Mouse (Mus musculus) erythroblast, adult 5-6 weeks (primary cell): Measurements from ENCODE around the gene Nfia. TPM values are rescaled to one million over a fixed set of nuclear protein-coding genes. Genes with fewer than 3 reads are reported as not detected.

ENCODE experiments used
- ATAC-seq: replicated peaks from 2 replicates; pipeline ENCODE4 v1.8.0; 2016; ENCODE audit warnings: moderate number of reproducible peaks, mild to moderate bottlenecking, moderate TSS enrichment, inconsistent platforms; ENCODE audit not compliant: poor library complexity, low FRiP score, severe bottlenecking
- total RNA-seq, 2 experiments: library from RNA; stranded (forward) in 1 of 2; stranded (reverse) in 1 of 2; fragments of 150-400 nt in 1 of 2; fragments of 200-764, 138-1000 nt in 1 of 2; gene quantifications; 2 replicates each; pipeline versions ENCODE4 v1.2.3 to v1.2.4; 2015 to 2017; ENCODE audit warnings: low replicate concordance in 2 of 2

Nfia gene
- total RNA-seq, 2 experiments from 2014 or later, result 4.7 to 21.3 TPM

DNA sequence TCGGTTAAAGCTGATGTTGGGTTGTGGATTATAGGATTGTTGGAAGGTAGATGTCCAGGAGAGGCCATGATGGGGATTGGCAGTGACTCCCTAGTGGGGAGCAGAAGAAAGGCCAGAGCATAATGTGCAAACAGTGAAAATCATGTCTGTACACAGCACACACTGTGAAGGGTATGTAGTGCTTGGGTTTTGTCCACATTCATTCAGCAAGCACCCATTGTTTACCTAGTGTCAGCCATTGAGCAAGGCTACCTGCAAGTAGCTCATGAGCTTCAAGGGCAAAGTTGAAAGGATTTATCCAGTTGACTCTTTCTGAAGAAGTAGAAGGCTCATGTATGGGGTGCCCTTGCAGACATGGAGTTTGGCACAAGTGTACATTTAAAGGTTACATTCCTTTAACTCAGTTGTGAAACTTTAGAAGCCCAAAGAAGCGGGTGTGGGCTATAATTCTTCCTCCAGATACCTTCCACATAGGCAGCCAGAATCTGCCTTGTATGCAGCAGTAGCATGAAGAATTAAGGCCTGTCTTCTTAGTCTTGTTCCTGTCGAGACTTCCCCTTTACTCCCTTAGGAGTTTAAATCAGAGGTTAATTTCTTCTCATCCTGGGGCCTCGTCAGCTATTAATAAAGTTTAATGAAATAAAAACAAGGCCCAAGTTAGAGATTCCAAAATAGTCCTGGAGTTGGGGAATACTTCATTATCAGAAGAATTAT, 37.2 kb downstream of the Nfia start:
- ATAC-seq, result no peak

DNA sequence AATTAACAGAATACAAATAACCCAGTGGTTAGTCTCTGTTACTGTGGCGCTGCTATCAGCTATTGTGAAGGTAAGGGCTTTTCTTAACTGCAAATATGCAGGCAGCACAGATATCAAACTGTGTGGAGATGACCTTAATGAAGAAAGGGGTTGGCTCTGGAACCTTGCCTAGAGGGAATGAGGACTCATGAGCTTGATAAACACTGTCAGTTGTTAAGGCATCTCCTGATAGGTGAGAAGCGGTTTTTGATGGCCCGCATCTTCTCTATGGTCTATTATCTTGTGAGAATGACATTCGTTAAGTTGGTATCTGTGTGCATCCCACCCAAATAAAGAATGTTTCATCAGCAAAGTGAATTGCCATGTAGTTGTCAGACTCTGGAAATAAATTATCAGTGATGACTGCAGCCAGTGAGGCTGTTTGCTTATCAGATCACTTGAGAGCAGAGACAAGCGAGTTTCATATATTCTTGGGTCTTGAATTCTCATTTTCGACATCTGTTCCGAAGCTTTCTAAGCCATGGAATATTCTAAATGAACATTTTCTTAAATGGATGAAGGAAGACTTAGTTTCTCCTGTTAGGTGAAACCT, 37.9 kb downstream of the Nfia start:
- peak; percentile 34; the same call in 1 of the 2 replicates for ATAC-seq

DNA sequence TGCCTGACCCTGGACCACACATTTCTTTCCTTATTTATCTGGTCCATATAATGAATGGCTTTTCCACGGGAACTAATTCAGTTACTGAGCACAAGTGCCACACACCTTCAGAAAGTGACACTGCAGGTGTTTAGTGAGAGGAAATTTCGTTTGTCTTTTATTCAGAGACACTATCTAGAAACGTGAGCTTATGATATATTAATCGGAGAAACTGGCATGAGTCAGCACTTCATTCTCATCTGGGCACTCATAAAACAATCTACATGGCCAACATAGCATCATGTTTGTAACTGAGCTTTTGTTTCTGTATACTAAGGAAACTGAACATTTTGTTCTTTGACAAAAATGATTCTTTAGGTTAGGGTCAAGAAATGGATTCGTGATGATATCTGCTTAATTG, 40.5 kb downstream of the Nfia start:
- ATAC-seq, result no peak

DNA sequence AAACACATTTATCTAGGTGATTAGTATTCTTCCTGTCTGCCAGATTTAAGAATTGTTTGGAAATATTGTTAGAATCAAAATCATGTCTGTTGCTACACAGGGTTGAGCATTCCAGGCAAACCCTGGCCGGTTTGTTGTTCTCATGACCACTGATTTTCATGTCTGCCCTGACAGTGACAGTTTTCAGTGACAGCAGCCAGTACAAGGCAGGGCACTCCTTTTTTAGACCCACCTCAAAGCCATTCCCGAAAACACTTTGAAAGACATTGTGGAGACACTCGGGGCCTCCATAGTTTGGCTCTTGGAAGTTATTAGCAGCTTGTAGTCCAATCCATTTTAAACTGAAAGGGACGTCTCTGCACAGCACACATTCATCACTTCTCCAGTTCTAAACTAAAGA, 41.5 kb downstream of the Nfia start:
- ATAC-seq, result no peak

DNA sequence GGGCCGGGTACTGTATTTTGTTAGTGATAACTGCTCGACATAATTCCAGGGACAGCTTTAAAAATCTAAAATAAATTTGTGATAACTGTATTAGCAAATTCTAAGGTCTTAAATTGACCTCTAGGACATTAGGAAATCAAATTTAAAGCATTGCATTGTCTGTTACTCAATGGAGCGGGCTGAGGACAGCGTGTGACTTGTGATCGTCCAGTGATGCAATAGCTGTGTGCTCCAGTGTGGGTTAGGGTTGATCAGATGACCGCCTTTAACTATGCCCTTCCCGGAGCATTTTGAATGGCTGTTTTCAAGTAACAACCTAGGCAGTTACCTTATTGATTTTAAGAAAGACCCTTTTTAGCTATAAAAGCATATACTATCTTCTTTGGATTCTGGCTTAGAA, 42.0 kb downstream of the Nfia start:
- ATAC-seq, result no peak

DNA sequence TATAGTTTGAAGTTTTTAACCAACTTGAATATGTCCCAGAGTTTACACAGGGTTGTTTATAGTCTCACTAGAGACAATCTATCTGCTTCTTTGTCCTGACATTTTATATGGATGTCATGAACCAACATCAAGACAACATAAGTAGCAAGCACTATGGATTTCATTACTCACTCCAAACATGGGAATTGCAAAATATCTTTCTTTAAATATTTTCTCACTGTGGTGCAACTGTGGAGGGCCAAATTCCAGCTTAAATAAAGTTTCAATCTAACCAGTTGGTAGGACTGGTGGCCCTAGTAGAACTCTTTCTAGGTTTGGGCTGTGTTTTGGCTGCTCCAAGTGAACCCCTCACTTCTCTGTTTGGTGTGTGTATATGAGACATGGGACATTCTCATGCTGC, 43.5 kb downstream of the Nfia start:
- no peak for ATAC-seq

DNA sequence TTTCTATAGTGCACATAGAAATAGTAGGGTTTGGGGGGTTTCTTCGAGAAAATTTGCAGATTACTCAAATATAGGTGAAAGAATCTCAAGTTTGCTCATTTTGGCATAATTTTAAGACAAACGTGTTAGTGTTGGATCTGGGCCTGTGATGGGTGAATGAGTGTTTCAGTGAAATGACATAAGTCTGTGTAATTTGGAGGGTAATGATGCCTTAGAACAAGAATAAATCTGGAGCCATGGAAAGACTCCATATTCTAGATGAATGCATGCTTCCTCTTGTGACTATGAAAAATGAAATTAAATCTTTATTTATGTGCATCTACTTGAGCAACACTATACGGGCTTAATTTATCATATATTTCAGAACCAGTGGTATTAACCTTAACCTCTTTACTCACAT, 44.2 kb downstream of the Nfia start:
- no peak for ATAC-seq

DNA sequence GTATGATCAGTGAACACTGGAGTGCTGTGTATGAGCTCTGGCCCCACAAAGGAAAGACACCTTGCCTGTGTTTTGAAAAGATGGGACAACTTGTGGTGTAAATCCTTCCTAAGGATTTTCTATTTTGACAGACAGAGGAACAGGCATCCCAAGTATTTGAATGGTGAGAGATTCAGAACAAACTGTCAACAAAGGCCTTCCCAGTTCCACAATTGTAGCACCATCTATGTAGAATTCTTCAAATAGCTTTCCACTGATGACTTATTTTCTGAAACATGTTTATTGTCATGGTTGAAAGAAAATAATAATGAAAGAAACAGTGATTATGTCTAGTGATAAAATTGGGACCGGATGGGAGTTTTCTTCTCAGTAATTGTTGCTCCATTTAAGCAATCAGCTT, 45.2 kb downstream of the Nfia start:
- ATAC-seq, result no peak

DNA sequence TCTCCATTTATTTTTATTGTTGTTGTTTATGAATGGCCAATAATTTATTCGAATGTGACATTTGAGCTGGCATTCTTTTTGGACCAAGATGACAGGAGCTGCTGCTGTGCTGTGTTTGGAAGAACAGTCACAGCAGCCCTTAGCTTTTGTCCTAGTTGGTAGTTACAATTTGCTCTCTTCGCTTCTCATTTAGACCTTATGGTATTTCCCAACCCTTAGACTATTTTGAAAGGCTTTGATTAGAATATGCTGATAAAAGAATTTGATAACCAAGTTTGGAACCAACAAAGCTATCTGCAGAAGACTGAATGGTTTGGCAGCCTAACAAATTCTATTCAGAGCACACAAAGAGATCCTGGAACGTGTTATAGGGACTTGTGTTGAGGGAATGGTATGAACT, 46.0 kb downstream of the Nfia start:
- ATAC-seq, result no peak

DNA sequence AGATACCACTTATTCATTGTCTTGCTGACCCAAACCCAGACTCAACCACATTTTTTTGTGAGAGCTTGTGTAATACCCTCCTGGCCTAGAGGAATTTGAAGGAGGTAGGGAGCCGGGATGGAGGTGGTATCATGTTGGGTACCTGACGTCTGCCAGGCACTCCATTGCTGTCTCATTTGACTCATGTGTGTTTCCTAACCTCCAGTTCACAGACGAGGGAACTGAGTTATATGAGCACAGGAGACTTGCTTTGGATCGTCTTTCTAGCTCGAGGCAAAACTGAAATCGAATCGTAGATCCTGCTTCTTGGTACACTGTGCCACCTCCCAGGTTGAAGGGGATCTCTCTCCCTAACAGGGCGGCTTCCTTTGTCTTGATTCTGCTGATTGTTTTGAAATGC, 46.6 kb downstream of the Nfia start:
- no peak for ATAC-seq

DNA sequence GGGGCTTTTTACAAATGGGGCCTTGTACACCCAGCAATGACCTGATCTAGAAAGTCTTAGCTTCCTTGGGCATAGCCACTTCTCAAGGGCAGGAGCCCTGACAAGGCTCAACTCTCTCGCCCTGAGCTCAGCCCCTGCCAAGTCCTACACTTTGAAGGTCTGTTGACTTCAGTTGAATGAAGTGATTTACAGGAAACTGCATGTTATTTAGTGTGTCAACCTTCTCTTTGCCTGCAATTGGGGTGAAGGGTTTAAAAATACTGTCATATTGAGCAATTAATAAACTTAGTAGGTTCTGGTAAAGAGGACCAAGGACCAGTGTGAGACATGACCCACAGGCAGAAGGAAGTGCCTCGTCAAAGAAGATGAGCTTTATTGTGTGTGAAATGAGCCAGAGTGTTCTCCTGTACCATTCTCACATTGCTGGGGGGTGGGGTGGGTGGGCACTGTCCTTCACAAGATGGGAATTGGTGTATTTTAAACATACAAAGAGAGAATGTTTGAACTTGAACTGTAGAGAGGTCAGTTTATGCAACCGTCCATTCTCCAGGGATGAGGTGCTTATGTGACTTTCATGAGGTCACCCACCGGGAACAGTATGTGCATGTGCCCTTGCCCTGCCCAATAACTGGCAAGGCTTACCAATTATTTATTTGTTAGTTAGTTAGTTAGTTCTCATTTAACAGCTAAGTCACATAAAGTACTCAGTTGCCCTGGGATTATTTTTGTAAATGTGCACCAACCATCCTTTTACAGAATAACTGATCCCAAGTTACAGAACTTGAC, 48.1 kb downstream of the Nfia start:
- ATAC-seq, result no peak

DNA sequence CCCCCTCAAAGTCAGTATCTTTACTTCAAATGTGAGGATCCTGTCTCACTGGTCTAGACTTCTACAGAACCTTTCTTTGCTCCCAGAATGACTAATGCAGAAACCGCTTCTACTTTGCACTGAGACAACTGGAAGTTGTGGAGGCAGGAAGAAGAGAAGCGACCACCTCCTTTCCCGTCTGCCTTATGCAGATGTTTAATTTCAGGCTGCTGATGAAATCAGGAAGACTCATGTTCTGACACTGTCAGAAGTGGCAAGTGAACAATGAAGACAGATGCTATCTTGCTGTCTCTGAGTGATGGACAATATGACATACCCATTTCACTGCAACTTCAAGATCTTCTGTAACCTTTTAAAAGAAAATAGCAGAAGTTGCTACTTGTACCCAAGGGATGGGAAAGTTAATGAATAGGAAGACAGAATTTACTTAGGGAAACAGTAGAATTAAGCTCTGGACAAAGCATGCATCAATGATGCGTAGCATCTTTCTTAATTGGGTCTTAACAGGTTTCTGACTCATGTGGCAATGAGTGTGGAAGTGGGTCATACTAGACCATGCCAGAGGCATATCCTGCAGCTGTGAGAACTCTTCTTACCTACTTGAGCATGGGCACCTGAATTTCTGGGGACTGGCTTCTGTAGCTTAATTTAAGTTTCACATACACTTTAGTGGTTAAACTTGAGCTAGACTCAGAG, 49.2 kb downstream of the Nfia start:
- no peak for ATAC-seq

DNA sequence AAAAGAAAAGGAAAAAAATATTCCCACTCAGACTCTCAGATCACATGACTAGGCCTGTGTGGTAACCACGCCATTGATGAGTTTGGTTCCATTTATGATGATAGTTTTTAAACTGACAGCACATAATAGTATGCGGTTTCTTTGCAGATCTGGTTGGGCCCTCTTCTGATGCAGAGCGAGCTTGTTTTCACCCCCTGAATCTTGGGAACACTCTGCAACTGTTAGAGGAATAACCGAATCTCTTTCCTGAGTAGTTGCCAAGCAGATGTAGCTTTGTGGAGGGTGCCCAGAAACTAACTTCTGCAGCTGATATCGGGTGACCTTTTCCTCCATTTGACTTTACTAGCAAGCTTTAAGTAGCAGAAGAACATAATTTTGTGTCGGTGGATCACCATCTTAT, 51.0 kb downstream of the Nfia start:
- ATAC-seq, result no peak

DNA sequence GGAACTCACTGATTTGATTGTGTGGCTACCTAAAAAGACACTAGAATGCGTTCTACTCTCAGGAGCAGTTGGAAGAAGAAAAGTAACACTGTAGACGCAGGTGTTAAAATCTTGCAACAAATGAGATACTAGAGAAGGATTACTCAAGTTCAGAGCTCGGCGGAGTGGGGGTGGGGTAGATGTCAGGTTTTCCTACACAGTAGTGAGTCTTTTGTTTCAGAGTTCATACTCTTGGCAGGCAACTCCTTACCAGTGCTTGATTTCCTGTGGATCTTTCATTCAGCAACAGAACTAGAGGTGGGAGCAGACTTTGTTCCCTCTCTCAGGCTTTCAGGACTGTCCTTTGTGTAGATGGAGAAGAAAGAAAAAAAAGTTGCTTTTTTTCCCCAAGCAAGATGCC, 51.9 kb downstream of the Nfia start:
- ATAC-seq, result no peak

DNA sequence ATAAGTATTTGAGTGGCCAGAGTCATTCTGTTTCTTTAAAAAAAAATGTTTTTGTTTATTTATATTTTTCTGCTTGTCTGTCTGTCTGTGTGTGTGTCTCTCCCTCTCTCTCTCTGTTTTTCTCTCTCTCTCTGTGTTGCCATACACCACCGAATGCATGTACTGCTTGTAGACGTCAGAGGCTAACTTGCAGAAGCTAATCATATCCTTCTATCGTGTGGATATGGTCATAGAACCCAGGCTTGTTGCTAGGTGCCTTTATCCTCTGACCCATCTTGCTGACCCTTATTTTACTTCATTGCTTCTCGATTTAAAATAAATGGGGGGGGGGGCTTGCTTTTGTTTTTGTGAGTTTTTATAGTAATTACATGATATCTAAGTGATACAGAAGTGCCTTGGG, 52.9 kb downstream of the Nfia start:
- ATAC-seq, result no peak

DNA sequence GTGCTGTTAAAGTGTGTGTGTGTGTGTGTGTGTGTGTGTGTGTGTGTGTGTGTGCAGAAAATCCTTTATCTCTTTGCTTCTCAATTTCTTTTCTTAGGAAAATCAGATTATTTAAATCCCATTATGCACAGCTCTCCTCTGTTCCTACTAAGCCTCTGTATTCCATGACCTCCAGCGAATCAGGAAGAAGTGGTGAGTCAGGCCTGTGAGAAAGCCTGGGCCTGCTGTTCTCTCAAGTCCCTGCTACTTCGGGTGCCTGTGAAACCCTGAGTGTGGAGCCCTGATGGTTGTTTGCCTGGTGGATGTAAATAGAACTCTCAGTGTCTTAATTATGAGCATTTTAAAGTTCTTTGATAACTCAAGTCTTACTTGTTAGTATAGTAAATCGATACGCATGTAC, 53.3 kb downstream of the Nfia start:
- ATAC-seq, result no peak

DNA sequence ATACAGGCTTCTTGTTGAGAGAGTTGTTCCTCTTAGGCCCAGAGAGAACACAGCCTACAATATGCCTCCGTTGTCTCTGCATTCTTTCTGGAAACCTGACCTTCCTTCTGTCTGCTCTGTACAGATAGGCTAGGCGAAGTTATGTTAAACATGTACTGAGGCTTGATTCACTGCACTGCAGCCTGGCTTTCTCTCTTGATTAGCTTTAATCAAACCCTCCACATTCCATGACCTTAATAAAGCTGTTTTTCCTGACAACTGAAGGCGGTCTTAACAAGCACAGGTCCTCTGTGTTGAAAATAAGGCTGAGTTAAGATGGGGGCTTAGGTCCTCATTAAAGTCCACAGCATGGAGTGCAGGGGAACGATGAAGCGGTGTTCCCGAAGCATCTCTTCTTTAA, 54.6 kb downstream of the Nfia start:
- no peak for ATAC-seq

DNA sequence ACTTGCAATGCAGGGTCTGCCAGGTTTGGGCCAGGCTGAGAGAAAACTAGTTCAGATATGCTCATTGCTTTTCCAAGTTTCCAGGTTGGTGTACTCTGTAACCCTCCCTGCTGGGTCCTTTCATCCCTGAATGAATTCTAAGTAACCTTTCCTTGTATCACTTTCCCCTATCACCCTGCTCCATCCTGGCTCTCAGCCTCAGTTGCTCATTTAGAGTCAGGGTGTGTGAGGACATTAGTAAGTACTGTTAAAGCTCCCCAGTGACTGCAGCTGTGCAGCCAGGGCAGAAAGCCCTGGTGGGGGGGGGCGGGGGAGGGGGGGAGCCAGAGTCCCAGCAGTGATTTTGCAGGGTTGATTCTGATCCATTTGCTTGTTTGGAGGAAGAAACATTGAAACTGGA, 56.0 kb downstream of the Nfia start:
- ATAC-seq, result no peak

DNA sequence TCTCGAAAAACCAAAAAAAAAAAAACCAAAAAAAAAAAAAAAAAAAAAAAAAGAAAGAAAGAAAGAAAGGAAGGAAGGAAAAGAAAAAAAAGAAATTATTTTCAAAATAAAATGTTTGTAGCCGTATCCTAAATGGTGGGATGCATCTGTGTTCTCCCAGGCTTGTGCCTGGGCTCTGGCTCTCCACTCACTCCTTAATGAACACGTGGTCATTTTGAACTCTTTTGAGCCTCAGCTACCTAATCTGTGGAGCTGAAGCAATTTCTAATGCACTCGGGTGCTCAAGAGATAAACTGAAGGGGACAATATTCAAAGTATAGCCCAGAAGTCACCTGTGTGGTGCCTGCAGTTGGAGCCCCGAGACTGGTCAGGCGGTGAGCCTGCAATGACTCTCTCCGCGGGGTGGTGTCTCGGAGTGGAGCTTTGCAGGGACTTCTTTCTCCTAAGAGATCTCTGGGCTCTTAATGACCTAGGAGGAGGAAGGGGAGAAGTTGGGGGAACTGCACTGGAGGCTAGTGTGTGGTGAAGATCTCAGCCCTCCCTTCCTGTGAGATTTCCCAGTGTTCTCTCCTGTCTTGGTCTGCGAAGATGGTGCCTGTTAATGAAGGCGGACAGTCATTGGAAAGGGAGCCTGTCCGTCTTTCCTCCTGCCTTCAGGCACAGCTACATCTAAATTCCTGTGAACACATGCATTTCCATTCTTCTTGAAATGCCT, 57.0 kb downstream of the Nfia start:
- ATAC-seq, result no peak
